Mouse (Mus musculus) heart, postnatal 0 days (tissue): ENCODE data around the gene Thg1l. TPM values are rescaled to one million over a fixed set of nuclear protein-coding genes. Genes with fewer than 3 reads are reported as not detected.

ENCODE experiments used
- ATAC-seq: fragments of 200-750 bp; cut with Nextera tagmentation; 2 replicates; pipeline ENCODE4 v1.8.0; 2017; ENCODE audit warnings: low read depth, moderate number of reproducible peaks, moderate library complexity; ENCODE audit not compliant: insufficient read depth
- DNase-seq: peaks from one replicate; pipeline ENCODE4 v3.0.0-alpha.2; 2016; ENCODE audit warnings: low spot score
- H3K27ac ChIP-seq: fragments of 300-500 bp; sonication (generic); 2 replicates; pipeline ENCODE4 v1.5.1; 2014; ENCODE audit warnings: low read depth, mild to moderate bottlenecking
- H3K27me3 ChIP-seq: fragments of 300-500 bp; sonication (generic); 2 replicates; pipeline ENCODE4 v1.6.1; 2014; ENCODE audit warnings: low read length, mixed read lengths; ENCODE audit not compliant: control insufficient read depth, insufficient read depth
- H3K36me3 ChIP-seq: fragments of 300-500 bp; sonication (generic); replicated peaks from 2 replicates; pipeline ENCODE4 v1.6.1; 2014; ENCODE audit warnings: low read length, mixed read lengths; ENCODE audit not compliant: control insufficient read depth, insufficient read depth
- H3K4me1 ChIP-seq: fragments of 300-500 bp; sonication (generic); 2 replicates; pipeline ENCODE4 v1.6.1; 2014; ENCODE audit warnings: antibody characterized with exemption; ENCODE audit not compliant: control insufficient read depth, insufficient read depth
- H3K4me2 ChIP-seq: fragments of 300-500 bp; sonication (generic); 2 replicates; pipeline ENCODE4 v1.6.1; 2014; ENCODE audit warnings: low read depth, mild to moderate bottlenecking, low read length, moderate library complexity
- H3K4me3 ChIP-seq: fragments of 300-500 bp; sonication (generic); 2 replicates; pipeline ENCODE4 v1.5.1; 2014; ENCODE audit warnings: low read depth, low read length
- H3K9ac ChIP-seq: fragments of 300-500 bp; sonication (generic); replicated peaks from 2 replicates; pipeline ENCODE4 v1.6.1; 2014; ENCODE audit warnings: low read depth, low read length, mixed read lengths
- H3K9me3 ChIP-seq: fragments of 300-500 bp; sonication (generic); replicated peaks from 2 replicates; pipeline ENCODE4 v1.6.1; 2016; ENCODE audit warnings: low read length; ENCODE audit not compliant: control insufficient read depth
- CTCF ChIP-seq: IDR thresholded peaks from 2 replicates; pipeline ENCODE4 v1.5.1; 2016; ENCODE audit warnings: antibody characterized with exemption, control low read depth, low read depth
- EP300 ChIP-seq: IDR thresholded peaks from 2 replicates; pipeline ENCODE4 v1.6.1; 2016; ENCODE audit warnings: antibody characterized with exemption, low read depth
- WGBS: fragments of 180-500 bp; shearing (Covaris S2); extraction: QIAGEN DNeasy Blood & Tissue Kit; methylation state at CpG from one replicate; pipeline ENCODE4 v1.1.7; 2014; 5-methylcytosine and 5-hydroxymethylcytosine counted together
- polyA plus RNA-seq: library from polyadenylated mRNA; unstranded; fragments of >200 nt; fragmentation: Nextera tagmentation; extraction: Ambion mirVana; gene quantifications from 2 replicates; pipeline ENCODE4 v1.2.1, GENCODE M21; 2015
- total RNA-seq: library from RNA; depleted of rRNA; stranded (reverse); fragments of >200 nt; gene quantifications from 2 replicates; pipeline ENCODE4 v1.2.3, GENCODE M21; 2014; ENCODE audit warnings: low replicate concordance

Thg1l gene
- total and polyA plus RNA-seq, 2 experiments from 2014 or later = 5.8 to 12.8 TPM

- DNase-seq = no peak
- Histone ChIP-seq H3K4me1 (peaks cover 3% of the 10 kb centered on the region; the same call in 1 of the 2 replicates), H3K4me3 (no peak overlapping the region), H3K27ac (no peak overlapping the region), H3K9me3 (no peaks in the 10 kb centered on the region), H3K9ac (no peak overlapping the region), H3K4me2 (no peak overlapping the region), H3K27me3 (no peaks in the 10 kb centered on the region), H3K36me3 (no peaks in the 10 kb centered on the region)
- ATAC-seq = no peak
- WGBS = 69% methylated on average over 3 of the region's 3 CpGs
- TF ChIP-seq EP300 = no peak
- peak; percentile 42 for TF ChIP-seq CTCF
Measured at GRCm38 (mm10) chr11:45959598-45959997, 4.3 kb upstream of the Thg1l start.

- H3K4me1 ChIP-seq = peaks cover 4% of the 10 kb centered on the region; the same call in 1 of the 2 replicates
- TF ChIP-seq EP300 (no peak), CTCF (no peak)
- DNase-seq (no peak), ATAC-seq (no peak)
- no peak overlapping the region for H3K4me2 ChIP-seq
- no peak overlapping the region for H3K27ac ChIP-seq
- 70% methylated on average over 2 of the region's 2 CpGs for WGBS
- no peak overlapping the region for H3K9ac ChIP-seq
- no peaks in the 10 kb centered on the region for H3K27me3 ChIP-seq
- no peaks in the 10 kb centered on the region for H3K9me3 ChIP-seq
- no peak overlapping the region for H3K4me3 ChIP-seq
- H3K36me3 ChIP-seq = peaks cover 29% of the 10 kb centered on the region
Measured at GRCm38 (mm10) chr11:45947491-45947890, 7.8 kb downstream of the Thg1l start.

- Histone ChIP-seq H3K9ac (no peak overlapping the region), H3K9me3 (no peaks in the 10 kb centered on the region), H3K27ac (no peak overlapping the region), H3K4me1 (peaks cover 4% of the 10 kb centered on the region; the same call in 1 of the 2 replicates), H3K36me3 (peaks cover 26% of the 10 kb centered on the region), H3K27me3 (no peaks in the 10 kb centered on the region), H3K4me3 (no peak overlapping the region), H3K4me2 (no peak overlapping the region)
- ATAC-seq (no peak), DNase-seq (no peak)
- TF ChIP-seq EP300 (no peak), CTCF (no peak)
- 75% methylated on average over 4 of the region's 4 CpGs for WGBS
Measured at GRCm38 (mm10) chr11:45946796-45947195, 8.5 kb downstream of the Thg1l start.

GRCm38 (mm10) chr11:45944643-45945156 is 10.6 kb downstream of the Thg1l start, which contains the start of gene Lsm11:
Gene Lsm11, minus strand, starts transcription at chr11:45944935.
- H3K36me3 ChIP-seq = peaks cover 13% of the 10 kb centered on the region
- peak within 1 kb of the TSS; percentile 36 for H3K27ac ChIP-seq
- DNase-seq (peak; percentile 93), ATAC-seq (peak; percentile 92)
- peaks cover 4% of the 10 kb centered on the region; the same call in 1 of the 2 replicates for H3K4me1 ChIP-seq
- H3K9me3 ChIP-seq = no peaks in the 10 kb centered on the region
- under 1% methylated on average over 52 of the region's 55 CpGs for WGBS
- peak within 1 kb of the TSS; percentile 70 for H3K9ac ChIP-seq
- TF ChIP-seq EP300 (no peak), CTCF (peak; percentile 100)
- peak within 1 kb of the TSS; percentile 81 for H3K4me3 ChIP-seq
- H3K27me3 ChIP-seq = no peaks in the 10 kb centered on the region
- peak within 1 kb of the TSS; percentile 97 for H3K4me2 ChIP-seq

- DNase-seq = no peak
- peak overlapping the region; percentile 70 for H3K9ac ChIP-seq
- peak overlapping the region; percentile 36 for H3K27ac ChIP-seq
- peak overlapping the region; percentile 97 for H3K4me2 ChIP-seq
- ATAC-seq = peak; percentile 42
- H3K4me3 ChIP-seq = peak overlapping the region; percentile 81
- TF ChIP-seq CTCF (no peak), EP300 (no peak)
- peaks cover 11% of the 10 kb centered on the region; the same call in 1 of the 2 replicates for H3K36me3 ChIP-seq
- under 1% methylated on average over 49 of the region's 49 CpGs for WGBS
- peaks cover 4% of the 10 kb centered on the region; the same call in 1 of the 2 replicates for H3K4me1 ChIP-seq
- H3K9me3 ChIP-seq = no peaks in the 10 kb centered on the region
- no peaks in the 10 kb centered on the region for H3K27me3 ChIP-seq
Measured at GRCm38 (mm10) chr11:45943891-45944642, 11.2 kb downstream of the Thg1l start.
